Mouse (Mus musculus): ENCODE data around the gene Nmur1.

- TF ChIP-seq CTCF (IDR thresholded peaks at IDR 0.05; ENCODE audit: borderline replicate concordance, insufficient read depth, low read depth, low read length) (peak; percentile 34; the same call in 1 of the 2 replicates), POLR2A (IDR thresholded peaks at IDR 0.05; ENCODE audit: borderline replicate concordance, insufficient read depth, low read length) (no peak)
Measured at GRCm38 (mm10) chr1:86371997-86372396, 54.0 kb downstream of the Nmur1 start.
